Mouse (Mus musculus): ENCODE measurements around the gene Abca6. TPM values are rescaled to one million over a fixed set of nuclear protein-coding genes. Genes with fewer than 3 reads are reported as not detected.
A peak's percentile ranks its signal among the peaks of the same experiment; 100 is the strongest.

Gene Abca6
- total RNA-seq, 1 experiment from 2014 or later, result 1.0 TPM

DNA sequence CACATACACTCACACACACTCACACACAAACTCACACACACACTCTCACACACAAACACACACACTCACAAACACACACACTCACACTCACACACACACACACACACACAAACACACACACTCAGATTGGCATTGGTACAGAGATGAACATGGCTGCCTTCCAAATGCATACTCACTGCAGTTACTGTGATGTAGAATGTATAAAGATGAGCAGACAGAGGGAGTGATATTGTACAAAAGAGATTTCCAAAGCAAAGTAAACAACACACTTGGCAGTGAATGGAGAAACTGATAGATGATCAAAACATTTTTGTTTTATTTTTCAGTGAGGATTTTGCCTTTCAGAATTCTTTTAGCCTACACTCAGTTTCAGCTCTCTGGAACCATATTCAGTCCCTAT, 34.5 kb downstream of the Abca6 start:
- no peak for ATAC-seq (replicated peaks; ENCODE audit: insufficient number of reproducible peaks, low FRiP score, low TSS enrichment, poor library complexity, severe bottlenecking)

GRCm38 (mm10) chr11:110203930-110204329, 47.6 kb downstream of the Abca6 start:
- ATAC-seq (replicated peaks; ENCODE audit: insufficient number of reproducible peaks, low FRiP score, low TSS enrichment, poor library complexity, severe bottlenecking), result no peak

- ATAC-seq (replicated peaks; ENCODE audit: insufficient number of reproducible peaks, low FRiP score, low TSS enrichment, poor library complexity, severe bottlenecking), result no peak
Measured at GRCm38 (mm10) chr11:110198882-110199281, 52.7 kb downstream of the Abca6 start.

DNA sequence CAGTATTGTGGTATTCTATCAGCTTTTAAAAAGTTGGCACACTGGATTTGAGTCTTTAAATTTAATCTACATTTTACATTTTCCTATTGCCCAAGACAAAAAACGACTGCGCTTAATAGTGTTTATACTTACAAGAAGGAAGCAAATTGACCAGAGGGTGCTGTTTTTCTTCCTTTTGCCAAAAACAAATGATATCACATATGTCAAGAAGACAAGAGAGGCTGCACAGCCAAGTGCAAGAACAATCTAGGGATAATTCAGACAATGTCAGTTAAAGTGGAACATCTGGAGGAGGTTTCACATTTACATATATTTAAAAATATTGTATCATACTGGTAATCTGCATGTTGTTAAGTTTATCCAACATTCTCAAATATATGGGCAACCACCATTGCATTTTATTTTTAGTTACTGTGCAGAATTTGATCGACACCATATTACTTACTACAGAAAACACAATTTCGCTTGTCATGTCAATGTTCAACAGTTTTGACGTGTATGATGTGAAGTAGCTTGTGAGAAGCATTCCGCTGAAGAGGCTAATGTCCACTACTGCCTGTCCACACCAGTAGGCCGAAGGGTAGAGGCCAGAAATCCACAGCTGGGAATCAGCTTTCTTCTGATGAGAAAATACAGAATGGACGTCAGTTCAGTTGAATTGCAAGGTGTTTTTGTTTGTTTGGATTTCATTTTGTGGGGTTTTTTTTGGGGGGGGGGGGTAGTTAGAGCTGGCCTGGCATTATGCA, 54.8 kb downstream of the Abca6 start:
- ATAC-seq (replicated peaks; ENCODE audit: insufficient number of reproducible peaks, low FRiP score, low TSS enrichment, poor library complexity, severe bottlenecking), result no peak

DNA sequence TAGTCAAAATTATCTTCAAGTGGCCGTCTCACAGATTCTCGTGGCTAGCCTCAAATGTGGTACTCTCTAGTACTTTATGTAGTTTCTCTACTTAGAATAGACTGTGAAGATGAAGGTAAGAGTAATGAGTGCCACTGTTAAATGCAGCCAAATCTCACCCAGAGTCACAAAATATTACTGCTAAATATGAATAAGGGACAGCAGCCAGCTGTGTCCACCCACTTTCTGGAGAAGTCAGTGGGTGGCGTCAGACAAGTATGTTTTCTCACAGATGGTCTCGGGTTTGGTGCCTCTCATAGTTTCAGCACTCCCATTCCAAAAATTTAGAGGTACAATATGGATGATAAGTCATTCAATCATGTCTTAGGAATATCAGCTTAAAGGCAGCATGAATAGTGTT, 56.3 kb downstream of the Abca6 start:
- ATAC-seq (replicated peaks; ENCODE audit: insufficient number of reproducible peaks, low FRiP score, low TSS enrichment, poor library complexity, severe bottlenecking), result no peak

- no peak for ATAC-seq (replicated peaks; ENCODE audit: insufficient number of reproducible peaks, low FRiP score, low TSS enrichment, poor library complexity, severe bottlenecking)
Measured at GRCm38 (mm10) chr11:110171212-110171611, 80.4 kb downstream of the Abca6 start.

DNA sequence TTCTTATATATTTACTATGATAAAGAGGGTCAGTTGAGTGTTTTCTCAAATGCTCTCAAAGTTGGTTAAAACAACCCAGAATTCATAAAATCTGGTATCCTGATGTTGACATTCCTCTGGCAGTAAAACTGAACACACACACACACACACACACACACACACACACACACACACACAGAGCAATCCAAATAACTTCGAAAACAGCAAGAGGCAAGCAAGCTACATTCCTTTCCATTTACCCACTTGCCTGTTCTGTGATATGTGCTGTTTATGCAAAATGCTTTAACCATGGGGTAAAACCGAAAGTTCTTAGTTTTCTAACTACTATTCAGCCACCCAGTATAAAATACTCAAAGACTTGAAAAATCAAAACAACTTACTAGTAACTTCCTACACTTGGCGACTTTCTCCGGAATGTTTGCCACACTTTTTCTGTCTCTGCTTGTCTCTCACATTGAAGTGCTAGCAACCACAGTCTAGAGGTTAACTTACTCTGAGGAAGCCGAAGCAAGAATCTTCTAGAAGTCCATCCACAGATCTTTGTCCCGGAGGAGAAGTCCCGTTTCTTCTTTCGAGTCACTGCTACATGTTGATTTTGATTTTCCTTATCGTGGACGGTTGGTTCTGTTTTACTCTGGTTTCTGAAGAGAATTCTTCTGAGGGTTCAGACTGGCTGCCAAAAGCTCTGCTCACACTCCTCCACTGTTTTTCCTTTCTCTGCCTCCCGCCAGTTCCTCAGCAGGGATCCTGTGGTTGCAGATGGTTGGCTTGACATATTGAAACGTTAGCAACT, 83.9 kb downstream of the Abca6 start, which contains the start of gene Abca9:
Gene Abca9 (minus strand): TSS at position 738 of the 793 bp plus-strand sequence.
- no peak for ATAC-seq (replicated peaks; ENCODE audit: insufficient number of reproducible peaks, low FRiP score, low TSS enrichment, poor library complexity, severe bottlenecking)

DNA sequence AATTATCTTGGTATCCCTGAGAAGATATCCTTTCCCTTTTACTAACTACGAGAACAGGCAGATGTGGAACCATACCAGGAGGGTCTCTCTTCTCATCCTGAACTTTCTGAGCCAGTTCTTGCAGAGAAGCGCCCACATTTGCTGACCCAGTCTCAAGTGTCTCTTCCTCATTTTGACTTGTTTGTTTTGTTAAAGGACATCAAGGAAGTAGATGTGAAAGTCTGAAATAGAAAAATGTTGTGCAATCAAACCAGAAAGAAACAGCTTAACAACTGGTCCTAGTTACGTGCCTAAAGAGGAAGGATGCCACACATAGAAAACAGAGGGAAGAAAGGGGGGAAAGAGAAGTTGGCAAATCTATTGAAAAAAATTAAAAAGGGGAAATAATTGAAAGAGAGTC, 85.8 kb downstream of the Abca6 start:
- ATAC-seq (replicated peaks; ENCODE audit: insufficient number of reproducible peaks, low FRiP score, low TSS enrichment, poor library complexity, severe bottlenecking), result peak; percentile 94

GRCm38 (mm10) chr11:110165409-110165808, 86.2 kb downstream of the Abca6 start:
- no peak for ATAC-seq (replicated peaks; ENCODE audit: insufficient number of reproducible peaks, low FRiP score, low TSS enrichment, poor library complexity, severe bottlenecking)

DNA sequence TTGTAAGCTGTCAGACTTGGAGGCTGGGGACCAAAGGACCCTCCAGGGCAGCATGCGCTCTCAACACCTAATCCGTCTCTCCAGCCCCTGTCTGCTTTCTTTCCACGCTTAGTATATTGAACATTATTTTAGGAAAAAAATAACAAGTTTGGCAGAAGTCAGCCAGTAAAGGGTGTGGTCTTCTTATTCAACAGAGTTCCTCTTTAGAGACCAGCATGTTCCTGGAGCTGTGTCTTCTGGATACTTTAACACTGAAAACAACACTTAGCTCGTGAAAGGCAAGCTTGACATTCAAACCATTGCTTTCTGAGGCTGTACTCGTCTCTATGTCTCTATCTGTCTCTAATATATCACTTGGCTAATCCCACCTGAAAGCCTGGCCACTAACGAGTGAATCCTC, 94.5 kb downstream of the Abca6 start:
- ATAC-seq (replicated peaks; ENCODE audit: insufficient number of reproducible peaks, low FRiP score, low TSS enrichment, poor library complexity, severe bottlenecking), result peak; percentile 60; the same call in 1 of the 2 replicates

- ATAC-seq (replicated peaks; ENCODE audit: insufficient number of reproducible peaks, low FRiP score, low TSS enrichment, poor library complexity, severe bottlenecking), result no peak
Measured at GRCm38 (mm10) chr11:110155985-110156384, 95.6 kb downstream of the Abca6 start.

DNA sequence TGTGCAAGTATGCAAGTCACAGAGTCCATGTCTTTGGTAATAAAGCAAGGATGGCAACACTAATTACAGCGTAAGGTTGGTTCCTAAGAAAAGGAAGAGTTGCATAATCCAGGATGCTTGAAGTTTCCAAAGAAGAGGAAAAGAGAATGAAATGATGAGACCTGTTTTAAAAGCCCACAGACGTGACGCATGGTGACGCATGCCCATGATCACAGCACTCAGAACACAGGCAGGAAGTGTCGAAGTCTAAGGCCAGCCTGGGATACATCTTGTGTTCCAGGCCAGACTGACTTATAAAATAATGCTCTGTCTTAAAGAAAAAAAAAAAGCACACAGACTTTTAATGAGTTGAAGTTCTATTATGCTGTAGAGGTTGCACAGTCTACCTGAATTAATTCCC, 103.9 kb downstream of the Abca6 start:
- ATAC-seq (replicated peaks; ENCODE audit: insufficient number of reproducible peaks, low FRiP score, low TSS enrichment, poor library complexity, severe bottlenecking), result no peak

GRCm38 (mm10) chr11:110145421-110145820, 106.2 kb downstream of the Abca6 start:
- ATAC-seq (replicated peaks; ENCODE audit: insufficient number of reproducible peaks, low FRiP score, low TSS enrichment, poor library complexity, severe bottlenecking), result no peak

DNA sequence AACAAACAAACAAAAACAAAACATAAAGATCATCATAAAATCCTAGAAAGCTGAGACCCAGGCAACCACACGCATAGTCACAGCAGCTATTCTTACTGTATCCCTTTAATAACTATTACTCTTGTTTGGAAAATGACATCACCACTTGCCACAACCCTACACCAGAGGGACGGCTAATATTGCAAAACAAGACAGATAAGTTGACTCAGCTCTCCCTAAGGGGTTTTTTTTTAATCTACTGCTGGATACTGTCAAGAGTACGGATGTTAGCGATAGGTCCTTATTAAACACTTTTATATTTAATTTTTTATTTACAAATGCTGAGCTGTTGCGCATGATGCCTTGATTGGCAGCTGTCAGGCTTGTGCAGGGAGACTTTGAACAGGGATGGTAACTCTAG, 120.8 kb downstream of the Abca6 start:
- ATAC-seq (replicated peaks; ENCODE audit: insufficient number of reproducible peaks, low FRiP score, low TSS enrichment, poor library complexity, severe bottlenecking), result no peak

Other genes starting within 250 kb of the Abca6 start
- not detected in 3 replicates for gene Abca8a, start 155.8 kb downstream of the Abca6 start, total RNA-seq (2017)
- gene Abca9, start 83.6 kb downstream of the Abca6 start, total RNA-seq (2017), result 20.2 to 26.0 TPM (median 23.9 TPM) in 3 replicates
- gene Abca5, start 85.9 kb upstream of the Abca6 start, total RNA-seq (2017), result 0.29 to 7.1 TPM (median 0.75 TPM) in 3 replicates
- gene Map2k6, start 147.3 kb upstream of the Abca6 start, total RNA-seq (2017), result 8.5 to 15.1 TPM (median 11.4 TPM) in 3 replicates